Mouse (Mus musculus): Measurements from ENCODE around the gene Lmntd1. TPM values are rescaled to one million over a fixed set of nuclear protein-coding genes. Genes with fewer than 3 reads are reported as not detected.

Gene Lmntd1
- polyA plus RNA-seq, 1 experiment = not detected

DNA sequence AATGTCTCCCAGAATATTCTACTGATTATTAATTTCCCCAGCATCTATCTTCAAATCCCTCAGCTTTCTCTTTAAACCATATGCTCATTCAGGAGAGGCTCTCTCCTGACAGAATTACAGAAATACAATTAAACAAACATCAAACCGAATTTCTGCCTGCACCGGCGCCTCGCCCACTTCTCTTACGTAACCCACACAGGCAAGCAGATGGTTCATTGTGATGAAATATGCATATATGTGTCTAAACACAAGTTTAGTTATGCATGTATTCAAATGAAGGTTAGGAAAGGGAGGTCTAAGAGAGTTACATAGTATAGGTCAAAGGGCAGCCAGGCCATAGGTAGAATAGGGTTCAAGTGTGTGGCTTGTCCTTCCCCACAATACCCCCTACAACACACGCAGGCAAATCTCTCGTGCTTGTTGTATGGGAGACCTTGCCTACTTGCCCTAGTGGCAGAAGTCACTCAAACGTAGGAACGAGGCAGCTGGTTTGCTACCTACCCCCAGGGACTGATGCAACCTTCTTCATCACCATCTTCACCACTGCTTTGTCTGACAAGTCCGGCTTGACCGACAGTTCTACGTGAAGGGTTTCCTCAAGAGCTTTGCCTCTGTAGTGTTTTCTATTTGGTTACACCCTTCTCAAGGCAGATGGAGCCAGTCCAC lies 287.8 kb downstream of the Lmntd1 start:
- H3K4me3 ChIP-seq = no peak overlapping the region
- H3K27me3 ChIP-seq (ENCODE audit: control insufficient read depth, insufficient read depth, insufficient read length) = no peaks in the 10 kb centered on the region
- H3K4me2 ChIP-seq (ENCODE audit: low read depth) = no peak overlapping the region
- no peaks in the 10 kb centered on the region for H3K36me3 ChIP-seq (ENCODE audit: control insufficient read depth, insufficient read depth)
- TF ChIP-seq CEBPB (IDR thresholded peaks at IDR 0.05; ENCODE audit: insufficient read depth, poor library complexity, severe bottlenecking) (no peak), MYOG (IDR thresholded peaks at IDR 0.05; ENCODE audit: control insufficient read depth in 1 of 3, insufficient read depth in 1 of 3, insufficient read length in 2 of 3, low read depth in 2 of 3) (no peak), SRF (IDR thresholded peaks at IDR 0.05; ENCODE audit: control insufficient read depth, insufficient read length, low read depth) (no peak), MAX (IDR thresholded peaks at IDR 0.05; ENCODE audit: low read depth) (no peak), REST (IDR thresholded peaks at IDR 0.05; ENCODE audit: insufficient read depth, insufficient read length) (no peak), TCF12 (IDR thresholded peaks at IDR 0.05; ENCODE audit: insufficient read depth, poor library complexity, severe bottlenecking) (no peak), POLR2AphosphoS2 (IDR thresholded peaks at IDR 0.05; ENCODE audit: insufficient read length, low read depth) (no peak), MYOD1 (IDR thresholded peaks at IDR 0.05; ENCODE audit: control insufficient read depth in 1 of 3, insufficient read length in 2 of 3, low read depth in 2 of 3) (no peak), USF1 (IDR thresholded peaks at IDR 0.05; ENCODE audit: low read depth) (no peak)
- H3ac ChIP-seq (ENCODE audit: control insufficient read depth, insufficient read length) = no peak overlapping the region
- no peaks in the 10 kb centered on the region for H3K79me2 ChIP-seq (ENCODE audit: control insufficient read depth, insufficient read depth)

DNA sequence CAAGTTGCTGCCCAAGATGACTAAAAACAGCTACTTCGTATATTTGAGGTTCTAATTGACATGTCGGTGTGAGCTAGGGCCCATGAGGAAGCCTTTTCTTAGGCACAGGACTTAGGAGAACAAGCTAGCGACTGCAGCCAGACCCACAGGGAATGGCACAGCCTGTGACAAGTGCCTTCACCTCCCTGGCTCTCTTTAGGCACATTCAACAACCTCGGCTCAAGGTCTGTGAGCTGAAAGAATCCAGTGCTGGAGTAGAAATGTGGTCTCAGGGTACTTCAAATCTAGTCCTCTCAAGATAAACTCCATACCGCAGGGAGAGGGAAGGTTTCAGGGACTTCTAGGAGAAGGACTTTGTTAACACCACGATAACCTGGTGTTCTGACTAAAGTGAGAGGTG lies 289.0 kb downstream of the Lmntd1 start:
- Histone ChIP-seq H3K36me3 (ENCODE audit: control insufficient read depth, insufficient read depth) (no peaks in the 10 kb centered on the region), H3K27me3 (ENCODE audit: control insufficient read depth, insufficient read depth, insufficient read length) (no peaks in the 10 kb centered on the region), H3K79me2 (ENCODE audit: control insufficient read depth, insufficient read depth) (no peaks in the 10 kb centered on the region), H3K4me2 (ENCODE audit: low read depth) (no peak overlapping the region), H3K4me3 (no peak overlapping the region), H3ac (ENCODE audit: control insufficient read depth, insufficient read length) (no peak overlapping the region)
- no peak for TF ChIP-seq REST (IDR thresholded peaks at IDR 0.05; ENCODE audit: insufficient read depth, insufficient read length)
- TF ChIP-seq POLR2A (IDR thresholded peaks at IDR 0.05; ENCODE audit: insufficient read length, low read depth) = no peak

DNA sequence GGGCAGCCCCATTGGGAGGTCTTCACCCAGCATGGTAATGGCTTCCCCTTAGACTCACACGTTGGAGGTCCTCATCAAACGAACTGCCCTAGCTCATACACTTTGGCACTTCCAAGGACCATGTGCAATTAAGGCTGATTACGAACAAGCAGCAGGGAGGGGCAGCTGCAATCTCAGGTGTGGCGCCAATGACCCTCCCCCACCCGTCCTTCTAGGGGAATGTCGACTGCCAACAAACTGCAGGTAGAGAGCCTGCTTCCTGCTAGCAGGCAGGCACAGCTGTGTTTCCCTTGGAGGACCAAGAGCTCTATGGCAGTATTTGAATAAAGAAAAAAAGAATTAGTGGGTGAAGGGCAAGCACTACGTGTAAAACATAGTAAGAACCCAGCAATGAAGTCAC lies 289.6 kb downstream of the Lmntd1 start:
- Histone ChIP-seq H3K36me3 (ENCODE audit: control insufficient read depth, insufficient read depth) (no peaks in the 10 kb centered on the region), H3K4me3 (no peak overlapping the region), H3K27me3 (ENCODE audit: control insufficient read depth, insufficient read depth, insufficient read length) (no peaks in the 10 kb centered on the region), H3ac (ENCODE audit: control insufficient read depth, insufficient read length) (no peak overlapping the region), H3K79me2 (ENCODE audit: control insufficient read depth, insufficient read depth) (no peaks in the 10 kb centered on the region), H3K4me2 (ENCODE audit: low read depth) (no peak overlapping the region)
- no peak for TF ChIP-seq REST (IDR thresholded peaks at IDR 0.05; ENCODE audit: insufficient read depth, insufficient read length)
- TF ChIP-seq MYOD1 (IDR thresholded peaks at IDR 0.05; ENCODE audit: control insufficient read depth in 1 of 3, insufficient read length in 2 of 3, low read depth in 2 of 3) = no peak
- no peak for TF ChIP-seq MAX (IDR thresholded peaks at IDR 0.05; ENCODE audit: low read depth)
- TF ChIP-seq USF1 (IDR thresholded peaks at IDR 0.05; ENCODE audit: low read depth) = no peak
- no peak for TF ChIP-seq POLR2A (IDR thresholded peaks at IDR 0.05; ENCODE audit: insufficient read length, low read depth)
- TF ChIP-seq POLR2AphosphoS2 (IDR thresholded peaks at IDR 0.05; ENCODE audit: insufficient read length, low read depth) = no peak
- TF ChIP-seq TCF12 (IDR thresholded peaks at IDR 0.05; ENCODE audit: insufficient read depth, poor library complexity, severe bottlenecking) = no peak
- TF ChIP-seq TCF3 (IDR thresholded peaks at IDR 0.05; ENCODE audit: insufficient read length, low read depth) = no peak
- TF ChIP-seq SRF (IDR thresholded peaks at IDR 0.05; ENCODE audit: control insufficient read depth, insufficient read length, low read depth) = no peak
- TF ChIP-seq CEBPB (IDR thresholded peaks at IDR 0.05; ENCODE audit: insufficient read depth, poor library complexity, severe bottlenecking) = no peak

DNA sequence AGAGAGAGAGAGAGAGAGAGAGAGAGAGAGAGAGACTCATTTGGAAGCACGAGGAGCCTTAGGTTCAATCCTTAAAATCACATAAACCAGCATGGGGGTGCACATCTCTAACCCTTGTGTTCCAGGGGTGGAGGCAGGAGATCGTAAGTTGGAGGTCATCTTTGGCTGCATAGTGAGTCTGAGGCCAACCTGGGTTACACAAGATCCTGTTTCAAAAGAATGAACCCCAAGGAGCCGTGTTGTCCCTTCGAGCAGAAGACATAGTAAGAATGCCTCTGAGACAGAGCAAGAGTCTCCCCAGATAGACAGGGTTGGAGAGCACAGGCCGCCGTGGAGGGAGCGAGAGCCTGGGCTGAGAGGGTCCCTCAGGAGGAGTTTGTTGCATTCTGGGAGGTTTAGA lies 291.9 kb downstream of the Lmntd1 start:
- Histone ChIP-seq H3K4me2 (ENCODE audit: low read depth) (no peak overlapping the region), H3ac (ENCODE audit: control insufficient read depth, insufficient read length) (no peak overlapping the region), H3K4me3 (no peak overlapping the region), H3K36me3 (ENCODE audit: control insufficient read depth, insufficient read depth) (no peaks in the 10 kb centered on the region), H3K27me3 (ENCODE audit: control insufficient read depth, insufficient read depth, insufficient read length) (no peaks in the 10 kb centered on the region), H3K79me2 (ENCODE audit: control insufficient read depth, insufficient read depth) (no peaks in the 10 kb centered on the region)
- no peak for TF ChIP-seq CEBPB (IDR thresholded peaks at IDR 0.05; ENCODE audit: insufficient read depth, poor library complexity, severe bottlenecking)
- no peak for TF ChIP-seq POLR2AphosphoS2 (IDR thresholded peaks at IDR 0.05; ENCODE audit: insufficient read length, low read depth)
- TF ChIP-seq TCF12 (IDR thresholded peaks at IDR 0.05; ENCODE audit: insufficient read depth, poor library complexity, severe bottlenecking) = no peak
- TF ChIP-seq MYOG (IDR thresholded peaks at IDR 0.05; ENCODE audit: control insufficient read depth in 1 of 3, insufficient read depth in 1 of 3, insufficient read length in 2 of 3, low read depth in 2 of 3) = no peak
- no peak for TF ChIP-seq POLR2A (IDR thresholded peaks at IDR 0.05; ENCODE audit: insufficient read length, low read depth)
- TF ChIP-seq SRF (IDR thresholded peaks at IDR 0.05; ENCODE audit: control insufficient read depth, insufficient read length, low read depth) = no peak
- TF ChIP-seq TCF3 (IDR thresholded peaks at IDR 0.05; ENCODE audit: insufficient read length, low read depth) = no peak
- TF ChIP-seq REST (IDR thresholded peaks at IDR 0.05; ENCODE audit: insufficient read depth, insufficient read length) = no peak
- no peak for TF ChIP-seq MAX (IDR thresholded peaks at IDR 0.05; ENCODE audit: low read depth)
- TF ChIP-seq E2F4 (IDR thresholded peaks at IDR 0.05; ENCODE audit: insufficient read depth) = no peak
- no peak for TF ChIP-seq USF1 (IDR thresholded peaks at IDR 0.05; ENCODE audit: low read depth)

DNA sequence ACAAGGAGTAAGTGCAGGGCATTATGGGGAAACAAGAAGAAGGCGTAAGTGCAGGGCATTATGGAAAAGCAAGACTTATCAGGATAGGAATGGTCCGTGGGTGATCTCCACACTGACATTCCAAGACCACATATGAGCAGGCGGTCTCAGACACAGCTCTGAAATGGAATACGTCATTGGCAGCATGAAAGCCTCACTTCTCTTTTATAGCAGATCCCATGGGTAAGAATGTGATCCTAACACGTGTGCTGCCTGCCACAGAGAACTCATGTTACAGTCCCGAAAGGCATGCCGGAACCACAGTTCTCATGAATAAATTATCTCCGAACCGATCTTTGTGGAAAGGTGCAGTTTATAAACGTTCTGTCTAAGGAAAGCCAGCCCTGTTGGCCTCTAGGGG lies 294.0 kb downstream of the Lmntd1 start:
- no peak overlapping the region for H3ac ChIP-seq (ENCODE audit: control insufficient read depth, insufficient read length)
- no peak overlapping the region for H3K4me2 ChIP-seq (ENCODE audit: low read depth)
- TF ChIP-seq REST (IDR thresholded peaks at IDR 0.05; ENCODE audit: insufficient read depth, insufficient read length) = no peak
- H3K79me2 ChIP-seq (ENCODE audit: control insufficient read depth, insufficient read depth) = no peaks in the 10 kb centered on the region
- H3K27me3 ChIP-seq (ENCODE audit: control insufficient read depth, insufficient read depth, insufficient read length) = no peaks in the 10 kb centered on the region
- H3K36me3 ChIP-seq (ENCODE audit: control insufficient read depth, insufficient read depth) = no peaks in the 10 kb centered on the region
- no peak overlapping the region for H3K4me3 ChIP-seq

Other genes starting within 250 kb of the Lmntd1 start
- not detected for gene Tuba3b, start 1.4 kb upstream of the Lmntd1 start, polyA plus RNA-seq (2012; fragmentation: generic; extraction: Trizol)
- gene Rassf8, start 132.4 kb upstream of the Lmntd1 start, polyA plus RNA-seq (2012; fragmentation: generic; extraction: Trizol) = 6.3 TPM